9 mouse cellular contexts compared by ENCODE assay signal in the genomic region with DNA sequence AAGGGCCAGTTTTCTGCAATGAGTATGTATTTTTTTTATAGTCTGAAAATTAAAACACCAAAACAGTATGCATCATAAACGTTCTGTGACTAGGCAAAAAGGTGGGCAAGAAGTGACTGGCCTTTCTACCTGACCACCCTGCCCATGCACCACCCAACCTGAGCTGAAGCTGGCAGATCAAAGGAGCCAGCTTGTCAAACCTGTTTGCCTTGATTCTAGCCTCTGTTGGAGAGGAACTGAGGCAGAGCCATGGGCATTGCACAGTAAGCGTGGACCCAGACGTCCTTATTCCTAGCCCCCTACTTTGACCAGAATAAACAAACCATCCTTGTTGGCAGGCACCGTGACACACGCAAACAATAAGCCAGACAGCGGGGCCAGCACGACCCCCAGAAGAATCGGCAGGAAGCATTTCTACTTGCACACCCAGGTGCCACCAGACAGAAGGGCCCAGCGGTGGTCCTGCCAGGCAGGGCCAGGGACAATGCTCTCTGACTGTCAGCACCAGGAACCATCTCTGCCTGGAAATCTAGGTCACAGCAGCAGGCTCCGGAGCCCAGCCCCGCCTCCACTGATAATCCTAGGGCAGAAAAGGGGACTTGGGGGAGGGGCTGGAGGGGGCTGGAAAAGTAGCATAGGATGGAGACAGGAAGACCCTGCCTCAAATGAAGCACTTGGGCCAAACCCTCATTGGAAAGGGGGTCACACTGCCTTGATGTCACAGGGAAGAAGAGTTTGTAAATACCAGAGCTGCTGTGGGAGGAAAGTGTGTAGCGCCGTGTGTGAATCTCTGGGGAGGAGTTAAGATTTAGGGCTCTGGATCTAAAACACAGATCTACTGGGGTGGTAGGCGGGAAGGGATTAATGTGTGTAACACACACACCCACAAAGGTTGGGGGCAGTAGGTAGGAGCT. TPM values are rescaled to one million over a fixed set of nuclear protein-coding genes. Genes with fewer than 3 reads are reported as not detected.
DNase-seq lines count a peak whose midpoint lies in the region; ATAC-seq and TF ChIP-seq lines count a peak whose summit lies in the region.
"Had no signal": no experiment of that assay in that cellular context is flagged by ENCODE, and none has a peak within 500 bp of the region (broad histone marks: within the 10 kb centered on the region; RNA-seq: fewer than 3 reads in every experiment).

No protein-coding gene starts in this region.

- H3K9me3 ChIP-seq in hindbrain, embryonic 13.5 days: no peaks in the 10 kb centered on the region
- H3K9me3 ChIP-seq in neural tube, embryonic 13.5 days: no peaks in the 10 kb centered on the region

- ATAC-seq in hindbrain, embryonic 13.5 days (ENCODE audit: low FRiP score): no peak
- ATAC-seq in neural tube, embryonic 13.5 days (ENCODE audit: low read depth): no peak
- ATAC-seq in inflammation-experienced regulatory T-cells, adult 6 months: no peak

- 6% methylated on average over 14 of the region's 14 CpGs for WGBS in hindbrain, embryonic 13.5 days
- WGBS in neural tube, embryonic 13.5 days: 9% methylated on average over 14 of the region's 14 CpGs

- H3K9ac ChIP-seq in hindbrain, embryonic 13.5 days: peak overlapping the region; percentile 69
- H3K9ac ChIP-seq in neural tube, embryonic 13.5 days: peak overlapping the region; percentile 63

- intact Hi-C loops in gastrocnemius, adult 2 months (cut with DNase I): no loop called here

- peak; percentile 33 for DNase-seq in gastrocnemius, adult 2 months
- no peak for DNase-seq in gastrocnemius, postnatal 10 days
- DNase-seq in urinary bladder, postnatal 36 days (ENCODE audit: low spot score in 2 of 2): peak; percentile 47 to 51
- DNase-seq in urinary bladder, adult 2 months (ENCODE audit: low spot score): no peak
- no peak for DNase-seq in spleen, postnatal 14 days (ENCODE audit: low spot score in 2 of 2)

- H3K27me3 ChIP-seq in hindbrain, embryonic 13.5 days: no peaks in the 10 kb centered on the region
- no peaks in the 10 kb centered on the region for H3K27me3 ChIP-seq in neural tube, embryonic 13.5 days

- H3K4me1 ChIP-seq in hindbrain, embryonic 13.5 days (replicated peaks): peaks cover 74% of the 10 kb centered on the region
- peaks cover 76% of the 10 kb centered on the region for H3K4me1 ChIP-seq in neural tube, embryonic 13.5 days (replicated peaks)

- TF ChIP-seq CTCF in gastrocnemius, adult 2 months (IDR thresholded peaks at IDR 0.05): no peak

- peak overlapping the region; percentile 49 for H3K4me3 ChIP-seq in gastrocnemius, adult 2 months
- peak overlapping the region; percentile 17 for H3K4me3 ChIP-seq in hindbrain, embryonic 13.5 days
- peak overlapping the region; percentile 19 for H3K4me3 ChIP-seq in neural tube, embryonic 13.5 days

- peak overlapping the region; percentile 78 for H3K27ac ChIP-seq in gastrocnemius, adult 2 months
- H3K27ac ChIP-seq in hindbrain, embryonic 13.5 days: peak overlapping the region; percentile 95
- peak overlapping the region; percentile 95 for H3K27ac ChIP-seq in neural tube, embryonic 13.5 days (replicated peaks)

- H3K4me2 ChIP-seq in hindbrain, embryonic 13.5 days: peak overlapping the region; percentile 70
- peak overlapping the region; percentile 87 for H3K4me2 ChIP-seq in neural tube, embryonic 13.5 days

- peaks cover 31% of the 10 kb centered on the region for H3K36me3 ChIP-seq in hindbrain, embryonic 13.5 days
- peaks cover 32% of the 10 kb centered on the region for H3K36me3 ChIP-seq in neural tube, embryonic 13.5 days

RNA-seq across cellular contexts. Expression of a gene that starts 4.4 kb away (rescaled TPM):
- total RNA-seq in gastrocnemius, adult 2 months (2021): 10 to 100 TPM; 19.5 to 35.2 TPM
- total RNA-seq in gastrocnemius, postnatal 10 days (2021): 10 to 100 TPM; 72.5 to 82.1 TPM
- 165 and 166 TPM in 2 replicates for polyA plus RNA-seq in urinary bladder, adult 2 months (2012; rRNA removed)
- polyA plus RNA-seq in hindbrain, embryonic 13.5 days (2015; fragmentation: Nextera tagmentation; extraction: Ambion mirVana): 400 and 410 TPM in 2 replicates
- polyA plus RNA-seq in neural tube, embryonic 13.5 days (2015; fragmentation: Nextera tagmentation; extraction: Ambion mirVana): 355 and 388 TPM in 2 replicates
- polyA plus RNA-seq in inflammation-experienced regulatory T-cells, adult 6 months (2017; shearing (Covaris generic)): 10 to 100 TPM; 46.0 to 50.6 (median 47.6) TPM

RNA-seq across cellular contexts. Expression of a gene that starts 17.4 kb away (rescaled TPM):
- 1,000 to 10,000 TPM; 2,819 to 3,581 TPM for total RNA-seq in gastrocnemius, adult 2 months (2021)
- 1,000 to 10,000 TPM; 4,961 to 5,359 TPM for total RNA-seq in gastrocnemius, postnatal 10 days (2021)
- polyA plus RNA-seq in urinary bladder, adult 2 months (2012; rRNA removed): 3.2 and 3.3 TPM in 2 replicates
- 2.3 and 2.4 TPM in 2 replicates for polyA plus RNA-seq in hindbrain, embryonic 13.5 days (2015; fragmentation: Nextera tagmentation; extraction: Ambion mirVana)
- 2.3 and 2.6 TPM in 2 replicates for polyA plus RNA-seq in neural tube, embryonic 13.5 days (2015; fragmentation: Nextera tagmentation; extraction: Ambion mirVana)
- polyA plus RNA-seq in inflammation-experienced regulatory T-cells, adult 6 months (2017; shearing (Covaris generic)): not detected

RNA-seq across cellular contexts. Expression of a gene that starts 54.3 kb away (rescaled TPM):
- 100 to 1,000 TPM; 158 to 193 TPM for total RNA-seq in gastrocnemius, adult 2 months (2021)
- 100 to 1,000 TPM; 132 to 146 TPM for total RNA-seq in gastrocnemius, postnatal 10 days (2021)
- 115 and 118 TPM in 2 replicates for polyA plus RNA-seq in urinary bladder, adult 2 months (2012; rRNA removed)
- 100 and 107 TPM in 2 replicates for polyA plus RNA-seq in hindbrain, embryonic 13.5 days (2015; fragmentation: Nextera tagmentation; extraction: Ambion mirVana)
- 94.0 and 96.6 TPM in 2 replicates for polyA plus RNA-seq in neural tube, embryonic 13.5 days (2015; fragmentation: Nextera tagmentation; extraction: Ambion mirVana)
- 10 to 100 TPM; 46.7 to 99.2 (median 78.4) TPM for polyA plus RNA-seq in inflammation-experienced regulatory T-cells, adult 6 months (2017; shearing (Covaris generic))

RNA-seq across cellular contexts. Expression of a gene that starts 56.0 kb away (rescaled TPM):
- under 1 TPM; 0.20 to 0.43 TPM for total RNA-seq in gastrocnemius, adult 2 months (2021)
- total RNA-seq in gastrocnemius, postnatal 10 days (2021): under 1 TPM; 0.61 to 0.66 TPM
- polyA plus RNA-seq in urinary bladder, adult 2 months (2012; rRNA removed): not detected in 2 replicates
- 0.06 TPM in 1 of 2 replicates, not detected in the other for polyA plus RNA-seq in hindbrain, embryonic 13.5 days (2015; fragmentation: Nextera tagmentation; extraction: Ambion mirVana)
- polyA plus RNA-seq in neural tube, embryonic 13.5 days (2015; fragmentation: Nextera tagmentation; extraction: Ambion mirVana): not detected in 2 replicates
- polyA plus RNA-seq in inflammation-experienced regulatory T-cells, adult 6 months (2017; shearing (Covaris generic)): not detected
- polyA plus RNA-seq: C2C12 had no signal

RNA-seq across cellular contexts. Expression of a gene that starts 59.2 kb away (rescaled TPM):
- total RNA-seq in gastrocnemius, adult 2 months (2021): 1 to 10 TPM; 7.4 to 8.3 TPM
- total RNA-seq in gastrocnemius, postnatal 10 days (2021): 10 to 100 TPM; 15.4 to 19.1 TPM
- polyA plus RNA-seq in urinary bladder, adult 2 months (2012; rRNA removed): 54.7 and 60.0 TPM in 2 replicates
- 104 and 112 TPM in 2 replicates for polyA plus RNA-seq in hindbrain, embryonic 13.5 days (2015; fragmentation: Nextera tagmentation; extraction: Ambion mirVana)
- 116 and 126 TPM in 2 replicates for polyA plus RNA-seq in neural tube, embryonic 13.5 days (2015; fragmentation: Nextera tagmentation; extraction: Ambion mirVana)
- 1 to 10 TPM; 3.8 to 5.4 (median 5.2) TPM for polyA plus RNA-seq in inflammation-experienced regulatory T-cells, adult 6 months (2017; shearing (Covaris generic))

Comparison
In these comparisons a context has a peak if more than half of its experiments do, and no peak if none do; other contexts are left out.
1. DNase-seq: peak in gastrocnemius, adult 2 months (single experiment) and urinary bladder, postnatal 36 days (2 of 2); none in gastrocnemius, postnatal 10 days (single experiment), urinary bladder, adult 2 months (single experiment) and spleen, postnatal 14 days (0 of 2).
2. Peak in every context shown above with its lines, with median percentiles within 50 percentile points of each other: H3K27ac ChIP-seq and H3K4me3 ChIP-seq.